Mouse (Mus musculus): ENCODE data around the gene Fam92b.

DNA sequence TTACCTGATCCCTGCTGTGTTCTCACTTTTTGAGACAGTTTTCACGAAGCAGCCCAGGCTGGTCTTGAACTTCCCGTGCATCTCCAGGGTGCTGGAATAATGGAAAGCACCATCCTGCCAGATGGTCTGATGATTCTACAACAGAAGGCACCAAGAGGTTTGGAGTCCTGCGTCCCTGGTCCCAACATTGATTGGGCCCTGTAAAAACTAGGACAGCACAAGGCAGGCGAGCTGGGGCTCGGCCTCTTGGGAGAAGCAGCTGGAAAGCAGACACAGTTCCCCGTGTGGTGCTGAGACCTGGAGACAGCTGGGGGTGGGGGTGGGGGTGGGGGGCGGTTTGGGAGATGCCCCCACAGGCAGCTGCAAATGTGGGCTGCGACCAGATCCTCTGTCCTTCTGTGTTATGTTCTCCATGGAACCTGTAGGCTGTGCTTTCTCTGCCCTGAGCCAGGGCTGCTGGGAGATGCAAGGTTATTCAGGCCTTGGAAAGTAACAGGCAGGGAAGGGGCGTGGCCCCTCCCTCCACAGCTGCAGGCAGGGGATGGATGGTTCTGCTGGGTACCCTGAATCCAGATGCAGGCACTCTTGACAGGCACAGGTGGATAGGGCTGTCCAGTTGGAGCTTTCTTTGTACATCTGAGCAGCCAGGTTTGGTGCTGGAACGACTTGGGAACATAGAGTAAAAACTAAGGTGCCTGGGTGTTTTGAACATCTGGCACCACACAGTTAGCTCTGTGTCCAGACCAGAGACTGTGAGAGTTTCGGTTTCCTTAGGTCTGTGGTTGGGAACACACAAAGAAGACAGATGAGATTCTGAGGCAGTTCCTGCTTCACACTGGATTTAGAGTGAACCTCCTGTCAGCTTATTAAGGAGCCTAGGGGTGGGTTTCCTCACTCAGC, 47.5 kb upstream of the Fam92b start:
- no peak for TF ChIP-seq CTCF (IDR thresholded peaks at IDR 0.05; ENCODE audit: low read depth, low read length)
- TF ChIP-seq POLR2A (IDR thresholded peaks at IDR 0.05; ENCODE audit: borderline replicate concordance, low read depth, low read length), result no peak
